Mouse (Mus musculus) embryo, embryonic 10 days (tissue): Measurements from ENCODE around the gene Krt39.

ENCODE experiments used
- DNase-seq: peaks from one replicate; pipeline ENCODE4 v3.0.0-alpha.2; 2015; ENCODE audit warnings: low spot score

Gene Krt39

GRCm38 (mm10) chr11:99521288-99521860 is at the start of gene Krt39:
TSS of gene Krt39 (minus strand) at chr11:99521338.
- DNase-seq, result no peak

GRCm38 (mm10) chr11:99566530-99566929 is 45.4 kb upstream of the Krt39 start, which contains the start of gene Krtap3-1:
TSS of gene Krtap3-1 (minus strand) at chr11:99566630.
- DNase-seq, result no peak

- no peak for DNase-seq
Measured at GRCm38 (mm10) chr11:99562580-99562979, 41.4 kb upstream of the Krt39 start.

- no peak for DNase-seq
Measured at GRCm38 (mm10) chr11:99559366-99559765, 38.2 kb upstream of the Krt39 start, which contains the start of gene Gm11939. TSS of gene Gm11939 (minus strand) at chr11:99559466.

- DNase-seq, result no peak
Measured at GRCm38 (mm10) chr11:99557976-99558745, 37.0 kb upstream of the Krt39 start.

GRCm38 (mm10) chr11:99556753-99557152 is 35.6 kb upstream of the Krt39 start, which contains the start of gene Krtap3-2:
TSS of gene Krtap3-2 (minus strand) at chr11:99556853.
- no peak for DNase-seq

GRCm38 (mm10) chr11:99556195-99556594 is 35.1 kb upstream of the Krt39 start:
- no peak for DNase-seq

- no peak for DNase-seq
Measured at GRCm38 (mm10) chr11:99550765-99551164, 29.6 kb upstream of the Krt39 start, which contains the start of gene Krtap3-3. TSS of gene Krtap3-3 (minus strand) at chr11:99550865.

GRCm38 (mm10) chr11:99547892-99548291 is 26.8 kb upstream of the Krt39 start:
- DNase-seq, result no peak

- DNase-seq, result no peak
Measured at GRCm38 (mm10) chr11:99539721-99540120, 18.6 kb upstream of the Krt39 start.

GRCm38 (mm10) chr11:99514098-99514497 is 7.0 kb downstream of the Krt39 start:
- no peak for DNase-seq

- DNase-seq, result no peak
Measured at GRCm38 (mm10) chr11:99500095-99500805, 20.9 kb downstream of the Krt39 start.

- no peak for DNase-seq
Measured at GRCm38 (mm10) chr11:99496460-99496859, 24.7 kb downstream of the Krt39 start.

GRCm38 (mm10) chr11:99494741-99495140 is 26.4 kb downstream of the Krt39 start:
- no peak for DNase-seq

GRCm38 (mm10) chr11:99493574-99493850 is 27.6 kb downstream of the Krt39 start:
- no peak for DNase-seq

GRCm38 (mm10) chr11:99492733-99493573 is 28.2 kb downstream of the Krt39 start, which contains the start of gene Krt23:
TSS of gene Krt23 (minus strand) at chr11:99493137.
- DNase-seq, result no peak

GRCm38 (mm10) chr11:99491040-99491439 is 30.1 kb downstream of the Krt39 start:
- DNase-seq, result no peak

- no peak for DNase-seq
Measured at GRCm38 (mm10) chr11:99490624-99491023, 30.5 kb downstream of the Krt39 start.

- no peak for DNase-seq
Measured at GRCm38 (mm10) chr11:99489233-99489632, 31.9 kb downstream of the Krt39 start.

GRCm38 (mm10) chr11:99474981-99475380 is 46.2 kb downstream of the Krt39 start:
- no peak for DNase-seq

- no peak for DNase-seq
Measured at GRCm38 (mm10) chr11:99473433-99473832, 47.7 kb downstream of the Krt39 start.

GRCm38 (mm10) chr11:99472405-99472804 is 48.7 kb downstream of the Krt39 start:
- DNase-seq, result no peak
